Mouse (Mus musculus) liver, postnatal 0 days (tissue): Measurements from ENCODE around the gene Esyt1. TPM values are rescaled to one million over a fixed set of nuclear protein-coding genes. Genes with fewer than 3 reads are reported as not detected.

Experiments used
- ATAC-seq: fragments of 200-750 bp; cut with Nextera tagmentation; 2 replicates; pipeline ENCODE4 v1.8.0; 2017; ENCODE audit warnings: mild to moderate bottlenecking, moderate library complexity
- DNase-seq: peaks from one replicate; pipeline ENCODE4 v3.0.0-alpha.2; 2016
- H3K27ac ChIP-seq: fragments of 300-500 bp; sonication (generic); 2 replicates; pipeline ENCODE4 v1.5.1; 2014; ENCODE audit warnings: antibody characterized with exemption, moderate library complexity, mild to moderate bottlenecking, low read depth
- H3K27me3 ChIP-seq: fragments of 300-500 bp; sonication (generic); 2 replicates; pipeline ENCODE4 v1.6.1; 2014; ENCODE audit warnings: low read length, control low read depth, mixed read lengths; ENCODE audit not compliant: insufficient read depth
- H3K36me3 ChIP-seq: fragments of 300-500 bp; sonication (generic); replicated peaks from 2 replicates; pipeline ENCODE4 v1.6.1; 2014; ENCODE audit warnings: mild to moderate bottlenecking, control low read depth, low read length, moderate library complexity, mixed read lengths; ENCODE audit not compliant: insufficient read depth
- H3K4me1 ChIP-seq: fragments of 300-500 bp; sonication (generic); 2 replicates; pipeline ENCODE4 v1.6.1; 2014; ENCODE audit warnings: antibody characterized with exemption, mild to moderate bottlenecking, control low read depth; ENCODE audit not compliant: insufficient read depth
- H3K4me2 ChIP-seq: fragments of 300-500 bp; sonication (generic); 2 replicates; pipeline ENCODE4 v1.6.1; 2014; ENCODE audit warnings: low read depth, mild to moderate bottlenecking, low read length, moderate library complexity, mixed read lengths
- H3K4me3 ChIP-seq: fragments of 300-500 bp; sonication (generic); 2 replicates; pipeline ENCODE4 v1.5.1; 2014; ENCODE audit warnings: low read depth, low read length
- H3K9ac ChIP-seq: fragments of 300-500 bp; sonication (generic); replicated peaks from 2 replicates; pipeline ENCODE4 v1.6.1; 2014; ENCODE audit warnings: mild to moderate bottlenecking, moderate library complexity
- H3K9me3 ChIP-seq: fragments of 300-500 bp; sonication (generic); 2 replicates; pipeline ENCODE4 v1.6.1; 2016; ENCODE audit warnings: mild to moderate bottlenecking, control low read depth, low read length, mixed read lengths
- CTCF ChIP-seq: sonication (generic); IDR thresholded peaks from 2 replicates; pipeline ENCODE4 v1.5.1; 2016; ENCODE audit warnings: antibody characterized with exemption, low read depth
- EP300 ChIP-seq: IDR thresholded peaks from 2 replicates; pipeline ENCODE4 v1.6.1; 2016; ENCODE audit warnings: antibody characterized with exemption, low read depth, mild to moderate bottlenecking
- whole genome bisulfite sequencing: fragments of 180-500 bp; shearing (Covaris S2); extraction: QIAGEN DNeasy Blood & Tissue Kit; methylation state at CpG from one replicate; pipeline ENCODE4 v1.1.7; 2014; ENCODE audit not compliant: insufficient replicate concordance; 5-methylcytosine and 5-hydroxymethylcytosine counted together
- polyA plus RNA-seq: library from polyadenylated mRNA; unstranded; fragments of >200 nt; fragmentation: Nextera tagmentation; extraction: Ambion mirVana; gene quantifications from 2 replicates; pipeline ENCODE4 v1.2.1, GENCODE M21; 2015

The Esyt1 gene
- polyA plus RNA-seq, 1 experiment from 2014 or later: 7.6 TPM

DNA sequence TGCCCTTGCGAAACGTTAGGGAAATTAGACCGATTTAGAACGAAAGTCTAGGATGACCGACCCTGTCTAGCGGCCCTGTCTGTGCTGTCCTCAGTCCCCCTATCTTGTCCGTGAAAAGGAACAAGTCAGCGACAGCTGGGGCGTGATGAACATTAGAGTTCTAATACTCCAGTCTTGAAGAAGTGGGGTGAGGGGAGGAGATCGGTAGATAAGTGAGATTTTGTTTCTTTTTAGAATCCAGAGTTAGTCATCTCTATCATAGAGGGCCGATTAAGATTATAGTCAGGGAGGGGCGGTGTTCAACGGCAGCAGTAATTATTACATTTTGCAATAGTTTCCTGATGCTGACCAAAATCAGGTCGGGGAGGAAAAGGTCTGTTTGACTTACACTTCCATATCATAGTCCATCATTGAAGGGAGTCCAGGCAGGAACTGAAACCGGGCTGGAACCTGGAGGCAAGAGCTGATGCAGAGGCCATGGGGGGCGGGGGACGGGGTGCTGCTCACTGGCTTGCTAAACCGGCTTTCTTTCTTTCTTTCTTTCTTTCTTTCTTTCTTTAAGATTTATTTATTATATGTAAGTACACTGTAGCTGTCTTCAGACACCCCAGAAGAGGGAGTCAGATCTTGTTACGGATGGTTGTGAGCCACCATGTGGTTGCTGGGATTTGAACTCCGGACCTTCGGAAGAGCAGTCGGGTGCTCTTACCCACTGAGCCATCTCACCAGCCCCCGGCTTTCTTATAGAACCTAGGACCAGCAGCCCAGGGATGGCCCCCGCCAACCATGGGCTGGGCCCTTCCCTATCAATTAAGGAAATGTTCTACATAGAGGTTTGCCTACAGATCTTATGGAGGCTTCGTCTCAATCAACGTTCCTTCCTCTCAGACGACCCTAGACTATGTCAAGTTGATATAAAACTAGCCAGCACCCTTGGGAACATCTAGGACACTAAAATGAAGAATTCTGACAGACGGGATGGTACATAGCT lies 990 bp upstream of the Esyt1 start:
- 22% methylated on average over 28 of the region's 28 CpGs for WGBS
- ATAC-seq: peak; percentile 18; the same call in 1 of the 2 replicates
- H3K9ac ChIP-seq: peak overlapping the region; percentile 93

DNA sequence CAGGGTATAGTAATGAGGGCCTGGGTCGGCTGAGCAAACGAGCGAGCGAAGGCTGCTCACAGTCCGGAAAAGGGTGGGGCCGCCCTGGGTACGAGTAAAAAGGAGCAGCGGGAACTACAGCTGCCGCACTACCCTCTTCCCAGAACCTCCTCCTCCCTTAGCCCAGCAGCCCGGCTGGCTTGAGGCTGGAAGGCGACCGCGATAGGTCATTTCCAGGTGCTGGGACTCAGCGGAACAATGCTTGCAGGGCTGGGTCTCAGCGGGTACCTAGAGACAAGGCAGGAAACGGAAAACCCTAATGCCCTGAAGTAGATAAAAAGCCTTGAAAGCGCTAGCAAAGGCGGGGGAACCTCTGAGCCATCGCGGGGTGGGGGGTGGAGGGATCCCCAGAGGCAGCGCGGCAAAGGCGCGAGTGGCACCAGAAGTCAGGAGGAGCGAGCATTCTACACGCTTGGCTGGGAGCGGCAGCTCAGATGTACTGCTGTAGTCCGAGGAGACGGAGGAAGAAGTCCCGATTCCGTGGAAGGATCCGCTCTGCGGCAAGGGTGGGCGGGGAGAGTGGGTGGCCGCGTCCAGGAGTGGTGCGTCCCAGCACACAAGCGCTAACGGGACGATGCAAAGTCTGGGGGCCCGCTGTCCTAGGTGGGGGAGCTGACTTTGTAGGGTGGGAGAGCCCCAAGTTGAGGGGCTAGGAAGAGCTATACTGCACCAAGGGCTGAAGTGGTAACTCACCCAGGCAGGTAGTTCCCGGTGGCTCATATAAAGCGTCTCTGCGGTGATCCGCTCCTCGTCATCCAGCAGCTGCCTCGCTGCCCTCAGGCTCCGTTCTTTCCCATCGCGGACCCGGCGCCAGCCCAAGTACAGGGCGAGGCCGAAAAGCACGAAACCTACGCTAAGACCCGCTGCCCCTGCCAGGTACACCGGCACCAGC lies 674 bp downstream of the Esyt1 start:
- Histone ChIP-seq H3K9me3 (no peaks in the 10 kb centered on the region), H3K36me3 (peaks cover 27% of the 10 kb centered on the region), H3K4me1 (peaks cover 14% of the 10 kb centered on the region), H3K9ac (peak overlapping the region; percentile 93), H3K4me2 (peak overlapping the region; percentile 100), H3K27me3 (no peaks in the 10 kb centered on the region), H3K4me3 (peak overlapping the region; percentile 90), H3K27ac (peak overlapping the region; percentile 93)
- TF ChIP-seq EP300 (no peak), CTCF (no peak)
- WGBS: under 1% methylated on average over 58 of the region's 58 CpGs
- peak; percentile 70 for DNase-seq
- peak; percentile 43 for ATAC-seq

More for the DNA sequence above, 990 bp upstream of the Esyt1 start:
- Histone ChIP-seq H3K27ac (peak overlapping the region; percentile 36), H3K27me3 (no peaks in the 10 kb centered on the region), H3K4me1 (peaks cover 14% of the 10 kb centered on the region), H3K9me3 (no peaks in the 10 kb centered on the region), H3K4me3 (peak overlapping the region; percentile 90), H3K4me2 (peak overlapping the region; percentile 100), H3K36me3 (peaks cover 11% of the 10 kb centered on the region; the same call in 1 of the 2 replicates)
- TF ChIP-seq EP300 (no peak), CTCF (no peak)
- DNase-seq: no peak

- H3K4me1 ChIP-seq: peaks cover 14% of the 10 kb centered on the region
- peak overlapping the region; percentile 90 for H3K4me3 ChIP-seq
- no peak for ATAC-seq
- no peaks in the 10 kb centered on the region for H3K27me3 ChIP-seq
- H3K36me3 ChIP-seq: peaks cover 30% of the 10 kb centered on the region
- H3K9me3 ChIP-seq: no peaks in the 10 kb centered on the region
- no peak for DNase-seq
- WGBS: 22% methylated on average over 11 of the region's 11 CpGs
- H3K27ac ChIP-seq: peak overlapping the region; percentile 93; the same call in 1 of the 2 replicates
- peak overlapping the region; percentile 100 for H3K4me2 ChIP-seq
- peak overlapping the region; percentile 93 for H3K9ac ChIP-seq
- TF ChIP-seq CTCF: no peak
- no peak for TF ChIP-seq EP300
These were observed 1.4 kb downstream of the Esyt1 start for GRCm38 (mm10) chr10:128524111-128524731.

DNA sequence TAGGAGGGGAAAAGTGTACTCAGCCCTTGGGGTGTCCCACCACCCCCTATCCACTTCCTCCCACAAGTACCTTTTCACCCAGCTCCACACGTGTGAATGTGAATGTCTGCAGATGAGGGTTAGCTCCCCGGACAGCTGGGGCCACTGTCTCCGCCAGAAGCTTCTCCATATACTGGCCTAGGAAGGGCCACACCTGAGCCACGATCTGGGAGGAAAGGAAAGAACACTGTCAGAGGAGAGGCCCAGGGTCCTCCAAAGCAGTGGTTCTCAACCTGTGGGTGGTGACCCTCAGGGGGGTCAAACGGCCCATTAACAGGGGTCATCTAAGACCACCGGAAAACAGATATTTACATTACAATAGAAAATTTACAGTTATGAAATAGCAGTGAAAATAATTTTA lies 3.3 kb downstream of the Esyt1 start:
- no peaks in the 10 kb centered on the region for H3K9me3 ChIP-seq
- no peak overlapping the region for H3K4me2 ChIP-seq
- ATAC-seq (no peak), DNase-seq (no peak)
- H3K27me3 ChIP-seq: no peaks in the 10 kb centered on the region
- no peak for TF ChIP-seq CTCF
- no peak overlapping the region for H3K9ac ChIP-seq
- 77% methylated on average over 6 of the region's 6 CpGs for WGBS
- H3K27ac ChIP-seq: no peak overlapping the region
- peaks cover 14% of the 10 kb centered on the region for H3K4me1 ChIP-seq
- H3K36me3 ChIP-seq: peaks cover 41% of the 10 kb centered on the region
- no peak overlapping the region for H3K4me3 ChIP-seq

- H3K36me3 ChIP-seq: peaks cover 49% of the 10 kb centered on the region
- H3K9me3 ChIP-seq: no peaks in the 10 kb centered on the region
These were observed 5.1 kb downstream of the Esyt1 start for GRCm38 (mm10) chr10:128520591-128520990.

More at GRCm38 (mm10) chr10:128520591-128520990, 5.1 kb downstream of the Esyt1 start:
- WGBS: 88% methylated on average over 16 of the region's 16 CpGs
- Histone ChIP-seq H3K4me1 (peaks cover 11% of the 10 kb centered on the region), H3K4me2 (no peak overlapping the region), H3K27ac (no peak overlapping the region), H3K9ac (no peak overlapping the region), H3K27me3 (no peaks in the 10 kb centered on the region), H3K4me3 (no peak overlapping the region)
- DNase-seq (no peak), ATAC-seq (no peak)
- TF ChIP-seq EP300 (no peak), CTCF (no peak)
